Mouse (Mus musculus): ENCODE measurements around the gene Gm42674. TPM values are rescaled to one million over a fixed set of nuclear protein-coding genes. Genes with fewer than 3 reads are reported as not detected.

Gm42674 gene
- polyA plus RNA-seq, 1 experiment from 2014 or later, result not detected

GRCm38 (mm10) chr3:90652878-90653508, 51.3 kb downstream of the Gm42674 start:
- H3K4me3 ChIP-seq (ENCODE audit: inconsistent target), result no peak overlapping the region
- WGBS (ENCODE audit: missing documents), result 40% methylated on average over 5 of the region's 5 CpGs
- H3K79me2 ChIP-seq (ENCODE audit: inconsistent target), result no peaks in the 10 kb centered on the region

GRCm38 (mm10) chr3:90653717-90654116, 52.0 kb downstream of the Gm42674 start, which contains the start of gene S100a7a:
TSS of gene S100a7a (plus strand) at chr3:90654017.
- H3K4me3 ChIP-seq (ENCODE audit: inconsistent target), result no peak within 1 kb of the TSS
- no peaks in the 10 kb centered on the region for H3K79me2 ChIP-seq (ENCODE audit: inconsistent target)
- no peak within 1 kb of the TSS for H3K27ac ChIP-seq
- no peaks in the 10 kb centered on the region for H3K36me3 ChIP-seq (ENCODE audit: inconsistent target)

More at GRCm38 (mm10) chr3:90652878-90653508, 51.3 kb downstream of the Gm42674 start:
- Histone ChIP-seq H3K27ac (no peak overlapping the region), H3K36me3 (ENCODE audit: inconsistent target) (no peaks in the 10 kb centered on the region)

Other genes with a start within 250 kb of the Gm42674 start
- 0.09 to 0.76 TPM (median 0.25 TPM) in 3 replicates for gene Slc27a3, start 212.0 kb upstream of the Gm42674 start, polyA plus RNA-seq (2018)
- 20.2 to 26.1 TPM (median 23.4 TPM) in 3 replicates for gene Ints3, start 168.3 kb upstream of the Gm42674 start, polyA plus RNA-seq (2018)
- 0.35 to 1.1 TPM (median 0.40 TPM) in 3 replicates for gene Npr1, start 136.0 kb upstream of the Gm42674 start, polyA plus RNA-seq (2018)
- gene Ilf2, start 125.8 kb upstream of the Gm42674 start, polyA plus RNA-seq (2018), result 17.9 to 39.5 TPM (median 31.2 TPM) in 3 replicates
- 56.7 to 92.3 TPM (median 76.9 TPM) in 3 replicates for gene Snapin, start 110.9 kb upstream of the Gm42674 start, polyA plus RNA-seq (2018)
- 50.7 to 64.7 TPM (median 57.9 TPM) in 3 replicates for gene Chtop, start 92.4 kb upstream of the Gm42674 start, polyA plus RNA-seq (2018)
- gene S100a1, start 87.5 kb upstream of the Gm42674 start, polyA plus RNA-seq (2018), result 229 to 857 TPM (median 718 TPM) in 3 replicates
- gene S100a13, start 87.5 kb upstream of the Gm42674 start, polyA plus RNA-seq (2018), result 61.0 to 85.4 TPM (median 63.2 TPM) in 3 replicates
- gene S100a14, start 75.0 kb upstream of the Gm42674 start, polyA plus RNA-seq (2018), result not detected in 3 replicates
- gene S100a16, start 64.7 kb upstream of the Gm42674 start, polyA plus RNA-seq (2018), result not detected in 3 replicates
- gene S100a3, start 41.3 kb upstream of the Gm42674 start, polyA plus RNA-seq (2018), result not detected in 3 replicates
- gene S100a2, start 11.7 kb upstream of the Gm42674 start, polyA plus RNA-seq (2018), result not detected in 3 replicates
- 174 to 303 TPM (median 196 TPM) in 3 replicates for gene S100a4, start 1.9 kb downstream of the Gm42674 start, polyA plus RNA-seq (2018)
- gene S100a5, start 6.6 kb downstream of the Gm42674 start, polyA plus RNA-seq (2018), result not detected in 3 replicates
- 41.2 to 308 TPM (median 103 TPM) in 3 replicates for gene S100a6, start 11.0 kb downstream of the Gm42674 start, polyA plus RNA-seq (2018)
- gene S100a7a, start 52.1 kb downstream of the Gm42674 start, polyA plus RNA-seq (2018), result not detected in 3 replicates
- 14.4 to 117 TPM (median 83.6 TPM) in 3 replicates for gene S100a8, start 67.1 kb downstream of the Gm42674 start, polyA plus RNA-seq (2018)
- 23.9 to 259 TPM (median 111 TPM) in 3 replicates for gene S100a9, start 93.8 kb downstream of the Gm42674 start, polyA plus RNA-seq (2018)
- not detected in 3 replicates for gene Pglyrp4, start 125.0 kb downstream of the Gm42674 start, polyA plus RNA-seq (2018)
- not detected in 3 replicates for gene Gm5849, start 176.0 kb downstream of the Gm42674 start, polyA plus RNA-seq (2018)